Mouse (Mus musculus) limb, embryonic 13.5 days (tissue): Measurements from ENCODE around the gene Slc6a11. TPM values are rescaled to one million over a fixed set of nuclear protein-coding genes. Genes with fewer than 3 reads are reported as not detected.
A peak's percentile ranks its signal among the peaks of the same experiment; 100 is the strongest.

ENCODE experiments used
- ATAC-seq: fragments of 200-750 bp; cut with Nextera tagmentation; 2 replicates; pipeline ENCODE4 v1.8.0; 2017; ENCODE audit warnings: low read depth, moderate number of reproducible peaks, moderate TSS enrichment; ENCODE audit not compliant: low FRiP score
- H3K27ac ChIP-seq: fragments of 300-500 bp; sonication (generic); 2 replicates; pipeline ENCODE4 v1.5.1; 2015; ENCODE audit warnings: inconsistent platforms, mild to moderate bottlenecking, moderate library complexity
- H3K27me3 ChIP-seq: fragments of 300-500 bp; sonication (generic); 2 replicates; pipeline ENCODE4 v1.6.1; 2015; ENCODE audit warnings: mild to moderate bottlenecking, inconsistent platforms
- H3K36me3 ChIP-seq: fragments of 300-500 bp; sonication (generic); 2 replicates; pipeline ENCODE4 v1.6.1; 2015; ENCODE audit warnings: inconsistent platforms, mild to moderate bottlenecking, moderate library complexity
- H3K4me1 ChIP-seq: fragments of 300-500 bp; sonication (generic); 2 replicates; pipeline ENCODE4 v1.6.1; 2015; ENCODE audit warnings: inconsistent platforms
- H3K4me2 ChIP-seq: fragments of 300-500 bp; sonication (generic); replicated peaks from 2 replicates; pipeline ENCODE4 v1.6.1; 2015; ENCODE audit warnings: inconsistent platforms, mild to moderate bottlenecking, moderate library complexity
- H3K4me3 ChIP-seq: fragments of 300-500 bp; sonication (generic); 2 replicates; pipeline ENCODE4 v1.5.1; 2015; ENCODE audit warnings: moderate library complexity, mild to moderate bottlenecking, inconsistent platforms
- H3K9ac ChIP-seq: fragments of 300-500 bp; sonication (generic); 2 replicates; pipeline ENCODE4 v1.6.1; 2015; ENCODE audit warnings: mild to moderate bottlenecking, inconsistent platforms
- H3K9me3 ChIP-seq: fragments of 300-500 bp; sonication (generic); 2 replicates; pipeline ENCODE4 v1.6.1; 2016; ENCODE audit warnings: inconsistent platforms
- WGBS: fragments of 180-500 bp; shearing (Covaris S2); methylation state at CpG from one replicate; pipeline ENCODE4 v1.1.7; 2015; 5-methylcytosine and 5-hydroxymethylcytosine counted together
- polyA plus RNA-seq: library from polyadenylated mRNA; unstranded; fragments of >200 nt; fragmentation: Nextera tagmentation; extraction: Ambion mirVana; gene quantifications from 2 replicates; pipeline ENCODE4 v1.2.1, GENCODE M21; 2015

Slc6a11 gene
- polyA plus RNA-seq: 0.19 and 0.25 TPM in 2 replicates

GRCm38 (mm10) chr6:114131122-114131872, at the start of gene Slc6a11:
Slc6a11 (plus strand) TSS chr6:114131241.
- ATAC-seq: no peak
- H3K27ac ChIP-seq: no peak within 1 kb of the TSS
- H3K36me3 ChIP-seq: no peaks in the 10 kb centered on the region
- H3K9me3 ChIP-seq: no peaks in the 10 kb centered on the region
- peak within 1 kb of the TSS; percentile 78 for H3K4me2 ChIP-seq
- 5% methylated on average over 70 of the region's 76 CpGs for WGBS
- peaks cover 68% of the 10 kb centered on the region for H3K27me3 ChIP-seq
- H3K4me1 ChIP-seq: peaks cover 9% of the 10 kb centered on the region
- peak within 1 kb of the TSS; percentile 46; the same call in 1 of the 2 replicates for H3K9ac ChIP-seq
- peak within 1 kb of the TSS; percentile 47 for H3K4me3 ChIP-seq

GRCm38 (mm10) chr6:114087106-114087505, 43.9 kb upstream of the Slc6a11 start:
- H3K9ac ChIP-seq: no peak overlapping the region
- peaks cover 15% of the 10 kb centered on the region for H3K27me3 ChIP-seq
- WGBS: 22% methylated on average over 7 of the region's 7 CpGs
- ATAC-seq: no peak
- H3K4me2 ChIP-seq: no peak overlapping the region
- H3K36me3 ChIP-seq: no peaks in the 10 kb centered on the region
- H3K27ac ChIP-seq: no peak overlapping the region
- no peaks in the 10 kb centered on the region for H3K9me3 ChIP-seq
- no peaks in the 10 kb centered on the region for H3K4me1 ChIP-seq
- no peak overlapping the region for H3K4me3 ChIP-seq

DNA sequence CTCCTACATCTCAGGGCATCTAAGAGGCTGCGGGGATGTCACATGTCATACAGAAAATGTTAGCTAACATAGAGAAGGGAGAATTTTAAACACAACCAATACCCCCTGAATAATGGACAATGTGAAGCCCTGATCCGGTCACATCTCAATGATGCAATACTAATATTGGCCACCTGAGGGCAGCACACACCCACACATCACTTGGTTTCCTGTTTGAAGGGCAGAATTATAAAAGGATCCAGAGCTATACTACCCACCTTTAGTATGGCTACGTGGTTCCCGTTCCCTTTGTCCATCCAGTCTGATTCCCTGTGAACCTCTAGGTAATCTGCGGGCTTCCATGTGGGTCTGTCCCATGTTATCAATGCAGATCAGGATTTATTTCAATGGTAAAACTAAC, 41.4 kb upstream of the Slc6a11 start:
- Histone ChIP-seq H3K4me1 (no peaks in the 10 kb centered on the region), H3K27me3 (peaks cover 15% of the 10 kb centered on the region), H3K36me3 (no peaks in the 10 kb centered on the region), H3K9me3 (no peaks in the 10 kb centered on the region), H3K4me2 (no peak overlapping the region), H3K27ac (no peak overlapping the region), H3K4me3 (no peak overlapping the region), H3K9ac (no peak overlapping the region)
- 17% methylated on average over 5 of the region's 5 CpGs for WGBS
- ATAC-seq: no peak

GRCm38 (mm10) chr6:114092216-114092615, 38.8 kb upstream of the Slc6a11 start:
- Histone ChIP-seq H3K4me3 (no peak overlapping the region), H3K4me2 (no peak overlapping the region), H3K27me3 (peaks cover 15% of the 10 kb centered on the region), H3K9me3 (no peaks in the 10 kb centered on the region), H3K27ac (no peak overlapping the region), H3K4me1 (no peaks in the 10 kb centered on the region), H3K36me3 (no peaks in the 10 kb centered on the region), H3K9ac (no peak overlapping the region)
- no peak for ATAC-seq
- 44% methylated on average over 9 of the region's 9 CpGs for WGBS

GRCm38 (mm10) chr6:114094251-114094650, 36.8 kb upstream of the Slc6a11 start:
- no peak overlapping the region for H3K9ac ChIP-seq

DNA sequence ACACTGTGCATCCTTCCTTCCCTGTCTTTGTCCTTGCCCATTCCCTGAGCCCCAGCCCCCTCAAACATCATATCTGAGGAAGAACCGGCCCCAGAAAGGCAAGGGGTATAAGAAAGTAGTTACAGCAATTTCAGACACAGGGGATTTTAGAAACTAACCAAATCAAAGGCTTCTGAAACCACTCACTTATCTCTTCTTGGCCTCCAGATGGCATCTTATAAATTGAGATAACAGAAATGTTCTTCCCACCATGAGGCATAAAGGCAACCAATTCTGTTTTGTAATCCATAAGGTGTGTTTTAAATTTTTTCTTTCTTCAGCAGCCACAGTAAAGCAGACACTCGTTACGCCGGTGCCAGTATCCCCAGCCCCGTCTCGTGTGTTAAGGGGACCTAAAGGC, 34.5 kb upstream of the Slc6a11 start:
- no peak overlapping the region for H3K4me3 ChIP-seq

More at GRCm38 (mm10) chr6:114094251-114094650, 36.8 kb upstream of the Slc6a11 start:
- Histone ChIP-seq H3K4me1 (no peaks in the 10 kb centered on the region), H3K4me3 (no peak overlapping the region), H3K9me3 (no peaks in the 10 kb centered on the region), H3K4me2 (no peak overlapping the region), H3K27ac (no peak overlapping the region), H3K27me3 (peaks cover 4% of the 10 kb centered on the region; the same call in 1 of the 2 replicates), H3K36me3 (no peaks in the 10 kb centered on the region)
- 75% methylated on average over 16 of the region's 16 CpGs for WGBS
- ATAC-seq: no peak

DNA sequence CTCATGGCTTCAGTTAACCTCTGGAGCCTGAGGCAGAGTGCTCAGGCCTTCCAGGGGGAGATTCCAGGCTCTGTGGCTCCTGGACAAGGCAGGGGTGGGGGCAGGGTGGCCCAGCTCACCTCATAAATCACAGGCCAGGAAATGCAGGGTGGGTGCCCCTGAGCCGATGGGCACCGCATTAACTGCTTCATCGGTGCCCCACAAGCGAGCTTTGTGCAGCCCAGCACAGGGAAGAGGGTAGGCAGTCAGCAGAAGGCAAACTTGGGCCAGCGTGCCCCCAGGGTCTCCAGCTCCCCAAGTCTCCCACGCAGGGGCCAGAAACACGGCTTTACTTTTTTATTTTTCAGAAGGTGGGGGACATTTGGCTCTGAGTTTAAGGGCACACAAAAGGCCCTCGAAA, 29.1 kb upstream of the Slc6a11 start:
- WGBS: 52% methylated on average over 8 of the region's 8 CpGs
- no peak overlapping the region for H3K9ac ChIP-seq
- H3K4me2 ChIP-seq: no peak overlapping the region
- peaks cover 12% of the 10 kb centered on the region for H3K4me1 ChIP-seq
- no peak overlapping the region for H3K4me3 ChIP-seq
- no peak for ATAC-seq
- H3K27ac ChIP-seq: no peak overlapping the region
- H3K27me3 ChIP-seq: no peaks in the 10 kb centered on the region
- no peaks in the 10 kb centered on the region for H3K36me3 ChIP-seq
- H3K9me3 ChIP-seq: no peaks in the 10 kb centered on the region

More for the DNA sequence above, 34.5 kb upstream of the Slc6a11 start:
- no peak overlapping the region for H3K27ac ChIP-seq
- H3K4me1 ChIP-seq: 0 out of 2 replicates have a peak, but pooled peaks cover 2% of the 10 kb centered on the region
- no peak for ATAC-seq
- 76% methylated on average over 6 of the region's 6 CpGs for WGBS
- H3K36me3 ChIP-seq: no peaks in the 10 kb centered on the region
- H3K9ac ChIP-seq: no peak overlapping the region
- H3K27me3 ChIP-seq: no peaks in the 10 kb centered on the region
- H3K4me2 ChIP-seq: no peak overlapping the region
- no peaks in the 10 kb centered on the region for H3K9me3 ChIP-seq

GRCm38 (mm10) chr6:114119507-114119906, 11.5 kb upstream of the Slc6a11 start:
- ATAC-seq: no peak
- Histone ChIP-seq H3K4me1 (no peaks in the 10 kb centered on the region), H3K9ac (no peak overlapping the region), H3K9me3 (no peaks in the 10 kb centered on the region), H3K36me3 (no peaks in the 10 kb centered on the region), H3K27ac (no peak overlapping the region), H3K27me3 (no peaks in the 10 kb centered on the region), H3K4me3 (no peak overlapping the region), H3K4me2 (no peak overlapping the region)
- WGBS: 87% methylated on average over 5 of the region's 5 CpGs

DNA sequence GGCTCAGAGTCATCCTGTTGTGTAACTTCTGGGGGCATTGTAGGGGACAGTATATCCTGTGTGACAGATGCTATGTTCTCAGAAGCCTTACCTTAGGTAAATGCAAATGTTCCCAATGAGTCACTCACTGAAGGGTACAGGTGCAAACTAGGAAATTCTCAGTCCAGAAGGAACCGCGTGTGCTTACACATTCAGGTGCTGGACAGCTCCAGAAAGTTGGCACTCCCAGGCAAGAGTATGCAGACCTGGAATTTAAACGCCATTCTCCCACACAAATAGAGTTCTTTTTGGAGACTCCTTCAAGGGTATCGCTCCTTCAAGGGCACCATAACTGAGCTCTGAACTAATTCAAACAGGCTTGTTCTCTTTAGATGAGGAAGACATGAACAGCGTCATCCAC, 5.5 kb upstream of the Slc6a11 start:
- 60% methylated on average over 5 of the region's 5 CpGs for WGBS
- no peak overlapping the region for H3K4me2 ChIP-seq

DNA sequence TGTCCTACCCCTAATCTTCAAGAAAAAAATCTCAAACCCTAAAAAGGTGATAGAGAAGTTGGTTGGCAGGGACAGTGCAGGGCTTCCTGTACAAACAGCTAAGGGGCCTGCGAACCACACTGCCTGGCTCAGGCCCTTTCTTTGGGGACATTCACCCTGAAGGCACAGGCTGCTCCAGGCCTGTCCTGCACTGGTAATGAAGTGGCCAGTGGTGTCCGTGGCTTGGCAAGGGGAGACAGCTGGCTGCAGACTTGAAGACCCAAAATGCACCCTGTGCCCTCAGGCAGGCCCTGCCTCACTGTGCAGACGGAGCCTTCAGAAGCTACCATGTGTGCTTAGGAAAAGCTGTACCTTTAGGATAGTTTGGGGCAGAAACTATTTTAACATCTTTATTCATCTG, 1.4 kb downstream of the Slc6a11 start:
- peaks cover 9% of the 10 kb centered on the region for H3K4me1 ChIP-seq
- 75% methylated on average over 3 of the region's 3 CpGs for WGBS
- H3K36me3 ChIP-seq: no peaks in the 10 kb centered on the region
- ATAC-seq: no peak
- no peak overlapping the region for H3K9ac ChIP-seq
- no peak overlapping the region for H3K27ac ChIP-seq
- no peaks in the 10 kb centered on the region for H3K9me3 ChIP-seq
- H3K27me3 ChIP-seq: peaks cover 68% of the 10 kb centered on the region
- H3K4me2 ChIP-seq: no peak overlapping the region
- no peak overlapping the region for H3K4me3 ChIP-seq

More for the DNA sequence above, 5.5 kb upstream of the Slc6a11 start:
- Histone ChIP-seq H3K4me3 (no peak overlapping the region), H3K36me3 (no peaks in the 10 kb centered on the region), H3K9me3 (no peaks in the 10 kb centered on the region), H3K4me1 (no peaks in the 10 kb centered on the region), H3K27ac (no peak overlapping the region), H3K9ac (no peak overlapping the region), H3K27me3 (peaks cover 31% of the 10 kb centered on the region)
- ATAC-seq: no peak

GRCm38 (mm10) chr6:114132916-114133315, 1.9 kb downstream of the Slc6a11 start:
- WGBS: 78% methylated on average over 8 of the region's 8 CpGs
- H3K27me3 ChIP-seq: peaks cover 64% of the 10 kb centered on the region

DNA sequence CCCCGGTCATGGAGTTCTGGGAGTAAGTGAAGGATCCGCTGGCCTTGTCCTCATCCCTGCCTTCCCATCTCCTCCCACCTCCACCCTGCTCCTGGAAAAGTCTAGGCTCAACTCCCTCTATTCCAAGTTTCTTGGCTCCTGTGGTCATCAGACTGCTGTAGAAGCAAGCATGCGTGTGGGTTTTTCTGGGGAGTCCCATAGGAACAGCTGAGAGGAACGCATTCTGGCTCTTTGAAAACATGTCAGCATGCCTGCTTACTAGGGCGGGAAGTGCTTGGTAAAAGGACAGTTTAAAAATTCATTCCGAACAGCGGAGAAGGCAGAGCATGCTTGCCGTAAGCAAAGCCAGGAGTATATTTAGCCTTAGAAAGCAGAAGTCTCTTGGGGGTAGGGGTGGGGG, 7.9 kb downstream of the Slc6a11 start:
- H3K4me3 ChIP-seq: no peak overlapping the region
- no peak for ATAC-seq
- no peaks in the 10 kb centered on the region for H3K36me3 ChIP-seq
- no peaks in the 10 kb centered on the region for H3K4me1 ChIP-seq
- 0 out of 2 replicates have a peak, but pooled peaks cover 8% of the 10 kb centered on the region for H3K27me3 ChIP-seq
- no peak overlapping the region for H3K9ac ChIP-seq
- WGBS: 79% methylated on average over 8 of the region's 8 CpGs
- H3K4me2 ChIP-seq: no peak overlapping the region
- H3K9me3 ChIP-seq: no peaks in the 10 kb centered on the region; the same call in 1 of the 2 replicates
- H3K27ac ChIP-seq: no peak overlapping the region

More at GRCm38 (mm10) chr6:114132916-114133315, 1.9 kb downstream of the Slc6a11 start:
- no peak overlapping the region for H3K27ac ChIP-seq
- H3K4me1 ChIP-seq: peaks cover 9% of the 10 kb centered on the region
- H3K9me3 ChIP-seq: no peaks in the 10 kb centered on the region
- H3K4me3 ChIP-seq: no peak overlapping the region
- H3K36me3 ChIP-seq: no peaks in the 10 kb centered on the region
- no peak overlapping the region for H3K9ac ChIP-seq
- H3K4me2 ChIP-seq: no peak overlapping the region
- ATAC-seq: no peak
